In genomic region chr3:152867654-152868525, GRCm38 (mm10) we compare ENCODE assay signal across 14 mouse cellular contexts.
DNase-seq lines count a peak whose midpoint lies in the region; ATAC-seq lines count a peak whose summit lies in the region.
"Had no signal": no experiment of that assay in that cellular context is flagged by ENCODE, and none has a peak within 500 bp of the region (broad histone marks: within the 10 kb centered on the region; RNA-seq: fewer than 3 reads in every experiment).

No protein-coding gene starts in this region.

- no peaks in the 10 kb centered on the region for H3K27me3 ChIP-seq in hindbrain, embryonic 11.5 days (ENCODE audit: control insufficient read depth, insufficient read depth, low read length)
- no peaks in the 10 kb centered on the region for H3K27me3 ChIP-seq in hindbrain, embryonic 14.5 days (ENCODE audit: control insufficient read depth, insufficient read depth, low read length)
- H3K27me3 ChIP-seq: liver, embryonic 13.5 days; stomach, embryonic 15.5 days had no signal

- ATAC-seq in hindbrain, embryonic 11.5 days (ENCODE audit: low FRiP score), result peak; percentile 48
- ATAC-seq in hindbrain, embryonic 14.5 days (ENCODE audit: low FRiP score), result no peak

- no peaks in the 10 kb centered on the region for H3K36me3 ChIP-seq in hindbrain, embryonic 11.5 days (ENCODE audit: control insufficient read depth, insufficient read depth, low read length)
- no peaks in the 10 kb centered on the region for H3K36me3 ChIP-seq in hindbrain, embryonic 14.5 days (replicated peaks; ENCODE audit: control insufficient read depth, insufficient read depth)
- H3K36me3 ChIP-seq: heart, embryonic 13.5 days; liver, embryonic 13.5 days; stomach, embryonic 15.5 days had no signal

- no peak overlapping the region for H3K9ac ChIP-seq in hindbrain, embryonic 11.5 days (ENCODE audit: low read depth, low read length)
- no peak overlapping the region for H3K9ac ChIP-seq in hindbrain, embryonic 14.5 days
- H3K9ac ChIP-seq: heart, embryonic 13.5 days; liver, embryonic 13.5 days; stomach, embryonic 15.5 days had no signal

- no peak overlapping the region for H3K4me3 ChIP-seq in hindbrain, embryonic 11.5 days (ENCODE audit: low read depth, low read length)
- H3K4me3 ChIP-seq in hindbrain, embryonic 14.5 days (replicated peaks; ENCODE audit: low read length), result no peak overlapping the region
- H3K4me3 ChIP-seq: heart, embryonic 13.5 days; liver, embryonic 13.5 days; stomach, embryonic 15.5 days had no signal

- H3K27ac ChIP-seq in hindbrain, embryonic 11.5 days (ENCODE audit: low read depth, low read length), result no peak overlapping the region
- H3K27ac ChIP-seq in hindbrain, embryonic 14.5 days, result no peak overlapping the region
- H3K27ac ChIP-seq: heart, embryonic 13.5 days; kidney, postnatal 0 days; liver, embryonic 13.5 days; macrophage; stomach, embryonic 15.5 days had no signal

- no peaks in the 10 kb centered on the region for H3K9me3 ChIP-seq in hindbrain, embryonic 11.5 days (ENCODE audit: control insufficient read depth, low read length)
- H3K9me3 ChIP-seq in hindbrain, embryonic 14.5 days (ENCODE audit: control insufficient read depth, low read length), result no peaks in the 10 kb centered on the region
- H3K9me3 ChIP-seq: liver, embryonic 13.5 days; stomach, embryonic 15.5 days had no signal

- 56% methylated on average over 12 of the region's 12 CpGs for WGBS in hindbrain, embryonic 11.5 days
- WGBS in hindbrain, embryonic 14.5 days, result 44% methylated on average over 12 of the region's 12 CpGs

- no peaks in the 10 kb centered on the region for H3K4me1 ChIP-seq in hindbrain, embryonic 11.5 days (replicated peaks; ENCODE audit: control insufficient read depth, insufficient read depth, low read length)
- peaks cover 19% of the 10 kb centered on the region; the same call in 1 of the 2 replicates for H3K4me1 ChIP-seq in hindbrain, embryonic 14.5 days (replicated peaks; ENCODE audit: control insufficient read depth, insufficient read depth, low read length)
- H3K4me1 ChIP-seq: heart, embryonic 13.5 days; liver, embryonic 13.5 days; stomach, embryonic 15.5 days had no signal

- peak; percentile 26 to 46 for DNase-seq in cerebellum, postnatal 25 days
- no peak for DNase-seq in cerebellum, adult 18-20 months
- peak; percentile 34 for DNase-seq in hindbrain, embryonic 11.5 days (ENCODE audit: low spot score)
- no peak for DNase-seq in hindbrain, embryonic 14.5 days (ENCODE audit: low spot score)
- peak; percentile 31 for DNase-seq in right cerebral cortex, postnatal 25 days
- no peak for DNase-seq in right cerebral cortex, postnatal 4 days
- DNase-seq in ovary, postnatal 36 days (ENCODE audit: low spot score), result no peak
- DNase-seq in adrenal gland, postnatal 25 days, result no peak
- DNase-seq: liver, embryonic 13.5 days; thymus, postnatal 4 days had no signal

- no peak overlapping the region for H3K4me2 ChIP-seq in hindbrain, embryonic 11.5 days (replicated peaks; ENCODE audit: low read depth, low read length)
- no peak overlapping the region for H3K4me2 ChIP-seq in hindbrain, embryonic 14.5 days (replicated peaks)
- H3K4me2 ChIP-seq: heart, embryonic 13.5 days; liver, embryonic 13.5 days; stomach, embryonic 15.5 days had no signal

Comparison
In these comparisons a context has a peak if more than half of its experiments do, and no peak if none do; other contexts are left out.
1. DNase-seq: peak in cerebellum, postnatal 25 days (2 of 2), hindbrain, embryonic 11.5 days (single experiment) and right cerebral cortex, postnatal 25 days (single experiment); none in cerebellum, adult 18-20 months (0 of 2), hindbrain, embryonic 14.5 days (single experiment), right cerebral cortex, postnatal 4 days (single experiment), ovary, postnatal 36 days (single experiment) and adrenal gland, postnatal 25 days (single experiment).